Mouse (Mus musculus): ENCODE results near the gene Gbp3. TPM values are rescaled to one million over a fixed set of nuclear protein-coding genes. Genes with fewer than 3 reads are reported as not detected.
"Not testable (repeated sequence)": the region's sequence is repeated elsewhere in the genome, so short reads cannot be mapped to it uniquely, and the experiment has no call there.

Gbp3 gene
- total RNA-seq (2021) = 1 to 10 TPM; 6.6 to 8.6 TPM
- long read RNA-seq, experiment 1, transcript Gbp3-202 (11 exons, 2,682 nt) = major isoform, 5 of 9 reads
- long read RNA-seq, experiment 1, partial matches to known transcripts = 1 of 9 reads
- long read RNA-seq, experiment 1, other reads (novel, unspliced or antisense) = 3 of 9 reads
- long read RNA-seq, experiment 2, partial matches to known transcripts = 1 of 4 reads
- long read RNA-seq, experiment 2, other reads (novel, unspliced or antisense) = 1 of 4 reads

DNA sequence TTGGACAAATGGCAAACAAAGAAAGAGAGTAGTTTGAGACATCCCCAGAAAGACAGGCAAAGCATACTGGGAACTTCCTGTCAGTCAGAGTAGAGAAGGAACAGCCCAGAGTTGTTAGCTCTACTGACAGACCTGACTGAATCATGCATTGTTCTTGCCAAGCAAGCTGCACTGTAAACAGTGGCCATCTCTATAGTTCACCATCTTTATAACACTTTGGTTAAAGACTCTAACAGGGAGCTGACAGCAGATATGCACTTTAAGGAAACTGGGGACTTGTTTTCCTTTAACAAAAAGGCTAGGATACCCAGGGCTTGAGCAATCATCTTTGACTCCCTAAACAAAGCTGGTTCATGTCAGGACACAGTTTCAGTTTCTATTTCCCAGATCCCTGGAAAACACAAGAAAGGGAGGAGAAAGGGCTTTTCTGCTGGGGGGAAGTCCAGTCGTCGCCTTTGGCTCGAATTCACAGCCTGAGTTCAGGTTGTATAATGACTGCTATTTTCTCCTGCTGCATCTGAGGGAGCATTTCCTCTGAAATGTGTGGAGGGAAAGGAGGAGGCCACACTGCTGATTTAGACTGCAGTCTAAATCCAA is at the start of gene Gbp3:
TSS of gene Gbp3 (plus strand) at position 395 of the 597 bp plus-strand sequence.
- no peak for DNase-seq

DNA sequence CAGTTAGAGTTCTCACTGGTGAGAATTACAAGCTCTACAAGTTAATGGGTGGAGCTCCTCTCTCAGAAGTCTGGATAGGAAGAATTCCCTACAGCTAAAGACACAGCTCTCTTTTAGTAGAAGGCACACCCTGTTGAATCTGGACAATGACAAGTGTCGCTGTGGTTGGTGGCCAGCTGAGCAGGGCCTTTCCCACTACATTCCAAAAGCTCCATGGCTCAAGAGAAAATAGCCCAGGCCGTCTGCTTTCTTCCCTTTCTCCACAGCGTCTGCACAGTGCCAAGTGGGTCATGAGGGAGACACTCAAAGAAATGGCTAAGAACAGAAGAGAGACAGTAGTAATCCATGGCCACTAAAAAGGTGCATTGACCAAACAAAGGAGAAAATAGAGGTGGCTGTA is 31.7 kb upstream of the Gbp3 start:
- DNase-seq = no peak

DNA sequence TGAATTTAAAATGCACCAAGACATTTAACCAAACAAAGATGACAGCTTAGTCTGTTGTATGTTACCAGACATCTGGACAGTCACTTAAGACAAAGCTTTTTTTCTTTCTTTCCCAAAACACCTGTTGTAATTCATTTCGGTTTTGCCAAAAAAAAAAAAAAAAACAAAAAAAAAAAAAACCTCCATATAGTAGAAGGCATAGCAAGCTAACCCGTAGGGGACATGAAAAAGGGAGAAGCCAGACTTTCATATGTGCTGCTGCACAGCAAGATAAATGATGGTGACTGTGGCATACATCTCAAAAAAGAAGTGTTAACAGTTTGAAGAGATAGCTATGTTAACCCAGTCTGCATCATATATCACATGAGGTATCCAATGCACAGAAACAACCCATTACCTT is 30.2 kb upstream of the Gbp3 start:
- no peak for DNase-seq

DNA sequence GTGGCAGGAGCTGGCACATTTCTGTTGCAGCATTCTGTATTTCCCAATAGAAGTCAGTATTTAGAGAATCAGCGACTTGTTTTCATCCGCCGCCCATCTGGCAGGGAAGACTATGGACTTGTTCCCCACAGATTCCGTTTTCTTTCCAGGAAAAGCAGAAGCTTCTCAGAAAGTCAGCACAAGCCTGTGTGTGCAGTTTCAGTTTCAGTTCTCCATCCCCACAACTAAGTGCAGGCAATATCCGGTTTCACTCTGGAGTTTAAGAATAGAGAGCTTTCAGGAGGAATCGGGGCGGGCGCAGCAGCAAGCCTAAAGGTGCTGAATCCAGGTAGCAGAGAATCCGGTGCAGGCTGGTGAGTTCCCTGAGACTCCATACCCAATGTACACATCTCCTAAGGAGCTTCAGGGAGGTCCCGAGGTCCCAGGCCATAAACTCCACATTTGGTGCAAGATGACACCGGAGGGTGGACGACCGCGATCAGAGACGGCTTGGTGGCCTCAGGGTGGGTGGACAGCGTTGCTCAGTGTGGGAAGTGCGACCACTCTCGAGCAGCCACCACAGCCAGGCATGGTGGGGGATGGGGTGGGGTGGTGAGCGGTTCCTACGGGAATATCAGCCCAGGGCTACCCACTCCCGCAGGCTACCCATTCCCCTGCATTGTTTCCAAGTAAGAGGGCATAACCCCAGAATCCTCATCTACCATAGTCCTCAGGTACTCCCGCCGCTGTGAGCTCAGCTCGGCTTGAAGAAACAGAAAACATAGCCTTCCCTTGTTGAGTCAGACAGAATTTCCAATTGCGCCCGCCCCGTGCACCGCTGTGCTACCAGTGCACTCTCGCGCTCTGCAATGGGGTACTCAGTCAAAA is 29.5 kb upstream of the Gbp3 start, which contains the start of gene Gbp7:
TSS of gene Gbp7 (plus strand) at position 256 of the 867 bp plus-strand sequence.
- peak; percentile 22 for DNase-seq

DNA sequence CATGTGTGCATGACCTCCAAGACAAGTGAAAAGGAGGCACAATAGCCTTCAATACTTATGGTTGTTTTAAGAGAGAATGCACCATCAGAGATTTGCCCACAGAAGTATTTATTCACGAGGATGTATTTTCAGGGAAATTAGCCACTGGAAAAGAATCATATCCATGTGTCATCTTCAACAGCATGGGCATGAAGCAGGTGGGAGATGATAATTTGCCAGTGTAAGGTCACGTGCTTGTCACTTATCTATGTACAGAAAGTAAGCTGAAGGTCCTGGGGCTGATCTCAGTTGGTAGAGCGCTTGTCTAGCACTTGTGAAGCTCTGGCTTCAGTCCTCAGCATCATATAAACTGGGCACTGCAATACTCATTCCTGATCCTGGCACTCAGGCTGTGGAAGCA is 28.2 kb upstream of the Gbp3 start:
- no peak for DNase-seq

DNA sequence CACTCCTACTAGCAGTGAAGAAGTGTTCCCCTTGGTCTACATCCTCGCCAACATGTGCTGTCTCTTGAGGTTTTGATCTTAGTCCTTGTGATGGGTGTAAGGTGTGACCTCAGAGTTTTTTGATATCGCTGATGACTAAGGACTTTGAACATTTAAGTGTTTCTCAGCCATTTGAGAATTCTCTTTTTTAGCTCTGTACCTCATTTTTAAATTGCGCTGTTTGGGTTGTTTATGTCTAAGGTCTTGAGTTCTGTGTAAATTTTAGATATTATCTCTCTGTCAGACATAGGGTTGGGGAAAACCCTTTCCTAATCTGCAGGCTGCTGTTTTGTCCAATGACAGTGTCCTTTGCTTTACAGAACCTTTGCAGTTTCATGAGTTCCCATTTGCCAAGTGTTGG is 26.6 kb upstream of the Gbp3 start:
- DNase-seq = no peak

DNA sequence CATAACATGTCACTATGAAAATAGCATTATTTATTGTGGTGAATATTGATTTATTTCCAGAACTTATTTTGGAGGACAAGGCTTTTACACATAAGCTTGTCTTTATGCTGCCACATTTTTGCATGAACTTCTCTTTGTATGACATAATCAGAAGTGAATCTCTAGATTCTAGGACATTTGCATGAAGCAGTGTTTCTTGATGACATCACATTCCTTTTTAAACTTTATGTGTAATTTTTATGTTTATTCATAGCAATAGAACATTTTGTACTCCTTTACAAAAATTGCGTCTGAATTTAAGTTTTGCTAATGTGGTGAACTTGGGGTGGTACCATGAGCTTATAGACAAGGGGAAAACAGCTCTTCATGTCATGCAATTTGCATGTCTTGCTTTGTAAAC is 24.2 kb upstream of the Gbp3 start:
- no peak for DNase-seq

DNA sequence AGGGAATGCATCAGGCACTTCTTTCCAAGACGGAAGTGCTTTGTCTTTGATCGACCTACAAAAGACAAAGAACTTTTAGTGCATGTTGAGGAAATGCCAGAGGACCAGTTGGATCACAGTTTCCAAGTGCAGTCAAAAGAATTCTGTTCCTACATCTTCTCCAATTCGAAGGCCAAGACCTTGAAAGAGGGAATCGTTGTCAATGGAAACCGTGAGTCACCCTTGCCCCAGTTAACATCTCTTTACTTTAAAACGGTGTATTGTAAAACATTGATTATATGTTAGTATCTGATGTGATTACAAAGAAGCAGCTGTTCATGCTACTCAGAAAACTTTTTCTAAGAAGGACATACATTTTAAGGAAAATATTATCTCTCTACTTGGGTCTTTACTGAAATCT is 18.4 kb upstream of the Gbp3 start:
- DNase-seq = no peak

DNA sequence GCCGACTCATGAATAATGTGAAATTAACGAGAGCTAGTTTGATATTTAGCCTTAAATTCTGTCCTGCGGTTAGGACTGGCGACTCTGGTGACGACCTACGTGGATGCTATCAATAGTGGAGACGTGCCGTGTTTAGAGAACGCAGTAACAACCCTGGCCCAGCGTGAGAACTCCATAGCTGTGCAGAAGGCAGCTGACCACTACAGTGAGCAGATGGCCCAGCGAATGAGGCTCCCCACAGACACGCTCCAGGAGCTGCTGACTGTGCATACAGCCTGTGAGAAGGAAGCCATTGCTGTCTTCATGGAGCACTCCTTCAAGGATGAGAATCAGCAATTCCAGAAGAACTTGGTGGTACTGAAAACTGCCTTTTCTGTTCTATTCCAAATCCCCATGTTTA is 17.1 kb upstream of the Gbp3 start:
- not testable (repeated sequence) for DNase-seq

DNA sequence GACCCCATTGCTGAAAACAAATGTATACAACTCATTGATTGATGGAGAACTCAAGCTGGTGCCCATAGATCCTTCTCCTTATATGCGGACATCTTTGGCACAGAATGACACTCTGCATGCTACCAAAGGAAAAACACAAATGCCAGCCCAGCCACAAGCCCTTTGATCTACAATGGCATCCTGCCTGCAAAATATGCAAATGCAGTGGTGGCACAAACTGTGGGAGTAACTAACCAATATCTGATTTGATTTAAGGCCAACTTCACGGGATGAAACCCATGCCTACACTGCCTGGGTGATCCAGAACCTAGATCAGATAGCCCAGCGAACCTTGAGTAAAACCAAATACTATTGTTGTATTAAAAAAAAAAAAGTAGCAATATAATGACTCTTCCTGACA is 13.1 kb upstream of the Gbp3 start:
- DNase-seq = no peak

DNA sequence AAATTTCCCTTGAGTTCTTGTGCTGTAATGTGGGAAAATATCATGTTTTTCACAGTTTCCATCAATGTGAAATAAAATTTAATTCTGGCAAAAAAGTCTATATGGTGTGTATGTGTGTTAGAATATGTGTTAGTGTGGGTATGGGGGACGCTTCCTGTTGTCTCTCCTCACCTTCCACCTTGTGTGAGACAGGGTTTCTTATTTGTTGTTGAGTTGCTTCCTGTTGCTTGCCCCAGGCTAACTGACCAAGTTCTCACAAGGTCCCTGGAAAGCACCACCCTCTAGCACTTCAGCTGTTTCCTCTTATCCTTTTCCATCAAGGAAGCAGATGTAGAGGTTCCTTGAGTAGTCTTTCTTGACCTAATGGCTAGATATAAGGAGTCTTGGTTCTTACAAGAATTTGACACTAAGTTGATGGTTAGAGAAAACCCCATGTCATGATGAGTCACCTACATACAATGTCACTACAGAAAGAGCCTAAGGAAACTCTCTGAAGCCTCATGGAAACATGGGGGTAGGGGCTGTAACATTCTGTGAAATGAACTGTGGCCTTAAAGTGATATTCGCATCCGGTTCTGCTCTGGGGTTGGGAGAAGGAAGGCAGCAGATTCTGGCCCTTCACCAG is 9.7 kb upstream of the Gbp3 start:
- DNase-seq = no peak

DNA sequence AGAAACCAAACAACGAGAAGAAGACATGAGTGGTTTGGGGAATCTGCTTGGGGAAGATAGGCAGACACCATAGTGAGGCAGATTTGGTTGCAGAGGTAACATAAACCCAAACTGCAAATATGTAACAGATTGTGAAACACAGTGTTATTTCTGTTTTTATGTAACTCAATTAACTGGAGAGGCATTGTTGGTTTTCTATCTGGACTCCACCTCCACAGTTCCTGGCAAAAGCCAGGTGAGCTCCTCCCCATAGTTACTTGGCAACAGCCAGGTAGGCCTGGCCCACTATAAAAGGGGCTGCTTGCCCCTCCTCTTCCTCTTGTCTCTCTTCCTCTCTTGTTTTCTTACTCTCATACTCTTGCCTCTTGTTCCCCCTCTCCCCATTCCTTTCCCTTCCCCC is 5.2 kb upstream of the Gbp3 start:
- DNase-seq = no peak

DNA sequence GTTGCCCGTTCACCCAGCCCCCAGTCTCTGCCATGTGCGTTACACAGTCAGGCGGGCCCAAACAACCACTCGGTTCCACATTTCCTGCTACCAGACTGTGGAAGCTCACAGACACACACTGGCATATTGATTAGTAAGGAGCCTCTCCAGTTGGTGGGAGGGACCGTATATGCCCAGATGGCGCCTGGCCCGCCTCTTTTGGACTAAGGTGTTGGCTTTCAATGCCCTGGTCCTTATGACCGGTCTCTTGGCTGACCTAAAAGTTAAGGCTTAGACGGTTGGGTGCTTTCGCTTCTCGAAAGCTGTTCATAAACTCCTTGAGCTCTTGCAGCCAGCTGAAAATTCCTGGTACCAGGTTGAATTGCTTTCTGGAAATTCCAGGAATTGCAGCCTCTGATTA is 4.2 kb upstream of the Gbp3 start:
- no peak for DNase-seq

DNA sequence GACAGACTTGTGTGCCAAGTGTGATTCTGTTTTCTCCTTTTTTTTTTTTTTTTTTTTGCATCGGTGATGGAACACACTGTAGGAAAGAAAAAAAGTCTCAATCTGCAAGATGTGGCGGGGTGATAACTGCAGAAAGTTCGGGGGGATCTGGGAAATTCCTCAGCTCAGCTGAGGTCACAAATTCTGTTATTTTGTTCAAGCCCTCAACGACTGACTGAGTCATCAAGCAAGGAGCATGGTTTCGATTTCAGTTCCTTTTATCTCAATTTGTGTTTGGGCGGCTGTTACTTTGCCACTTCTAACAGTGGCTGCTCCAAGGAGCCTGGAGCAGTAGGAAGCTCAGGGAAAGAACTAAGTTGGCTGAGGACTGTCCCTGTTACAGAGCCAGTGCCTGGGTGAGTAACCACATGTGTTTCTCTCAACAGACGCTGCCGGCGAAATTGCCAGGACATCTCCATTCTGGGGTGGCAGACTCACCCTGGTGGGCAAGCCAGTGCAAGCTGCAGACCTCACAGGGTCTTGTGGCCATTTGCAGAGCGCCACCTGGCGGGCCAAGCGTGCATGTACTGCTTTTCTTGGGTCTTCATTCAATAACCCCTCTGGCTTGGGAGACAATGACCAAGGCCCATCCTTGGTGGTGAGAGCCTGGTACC is 596 bp downstream of the Gbp3 start:
- peak; percentile 85 for DNase-seq

DNA sequence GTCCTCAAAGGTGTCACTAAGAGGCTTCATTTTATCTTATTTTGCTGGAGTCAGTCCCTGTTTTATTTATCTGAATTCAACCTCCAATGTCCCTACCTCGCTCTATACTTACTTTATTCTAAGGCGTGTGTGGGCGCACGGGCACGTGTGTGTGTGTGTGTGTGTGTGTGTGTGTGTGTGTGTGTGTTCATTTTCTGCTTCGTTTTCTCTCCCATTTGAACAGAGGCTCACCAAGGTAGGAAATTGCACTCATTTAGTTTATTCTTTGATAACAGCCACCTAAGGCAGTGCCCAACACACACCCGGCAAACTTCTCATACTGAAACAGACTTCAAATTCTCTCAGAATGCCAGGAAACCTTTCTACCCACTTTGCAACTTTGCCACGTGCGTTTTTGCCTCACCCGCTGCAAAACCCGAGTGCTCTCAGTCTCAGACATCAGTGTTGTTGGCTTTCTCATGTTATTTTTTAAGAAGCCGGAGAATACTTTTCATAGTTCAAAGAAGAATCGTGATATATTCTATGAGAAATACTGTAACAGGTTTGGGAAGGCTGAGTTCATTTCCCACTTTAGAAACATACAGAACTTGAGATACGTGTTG is 1.3 kb downstream of the Gbp3 start:
- no peak for DNase-seq

DNA sequence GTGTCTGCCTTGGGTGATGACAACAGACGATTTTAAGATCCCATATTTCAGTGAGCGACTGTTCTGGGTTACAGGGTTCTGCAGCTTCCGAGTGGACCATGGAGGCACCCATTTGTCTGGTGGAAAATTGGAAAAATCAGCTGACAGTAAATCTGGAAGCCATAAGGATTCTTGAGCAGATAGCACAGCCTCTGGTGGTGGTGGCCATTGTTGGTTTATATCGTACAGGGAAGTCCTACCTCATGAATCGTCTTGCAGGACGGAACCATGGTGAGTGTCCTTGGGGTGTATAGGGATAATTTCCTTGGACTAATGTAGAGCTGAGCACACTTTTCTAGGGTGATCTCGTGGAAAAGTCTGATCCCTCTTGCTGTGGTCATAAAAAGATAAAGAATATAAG is 1.8 kb downstream of the Gbp3 start:
- DNase-seq = no peak

DNA sequence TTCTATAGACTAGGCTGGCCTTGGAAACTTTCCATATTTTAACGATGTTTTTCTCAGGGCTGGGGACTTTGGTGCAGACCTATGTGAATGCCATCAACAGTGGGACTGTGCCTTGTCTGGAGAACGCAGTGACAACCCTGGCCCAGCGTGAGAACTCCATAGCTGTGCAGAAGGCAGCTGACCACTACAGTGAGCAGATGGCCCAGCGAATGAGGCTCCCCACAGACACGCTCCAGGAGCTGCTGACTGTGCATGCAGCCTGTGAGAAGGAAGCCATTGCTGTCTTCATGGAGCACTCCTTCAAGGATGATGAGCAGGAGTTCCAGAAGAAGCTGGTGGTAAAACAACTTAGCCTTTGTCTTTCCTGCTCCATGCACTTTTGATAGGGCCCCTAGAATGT is 7.7 kb downstream of the Gbp3 start:
- not testable (repeated sequence) for DNase-seq

DNA sequence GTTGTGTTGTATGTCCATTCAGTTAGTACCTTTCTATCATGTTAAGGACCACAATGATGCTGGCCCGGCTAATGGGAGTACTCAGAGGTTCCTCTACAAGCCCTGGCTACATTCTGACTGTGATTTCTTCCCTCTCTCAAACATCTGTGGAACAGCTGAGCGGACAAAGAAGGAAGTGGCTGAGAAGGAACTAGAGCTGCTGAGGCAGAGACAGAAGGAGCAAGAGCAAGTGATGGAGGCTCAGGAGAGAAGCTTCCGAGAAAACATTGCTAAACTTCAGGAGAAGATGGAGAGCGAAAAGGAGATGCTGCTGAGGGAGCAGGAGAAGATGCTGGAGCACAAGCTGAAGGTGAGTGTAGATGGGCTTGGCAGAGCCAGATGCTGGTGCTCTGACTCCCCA is 10.9 kb downstream of the Gbp3 start:
- DNase-seq = no peak

DNA sequence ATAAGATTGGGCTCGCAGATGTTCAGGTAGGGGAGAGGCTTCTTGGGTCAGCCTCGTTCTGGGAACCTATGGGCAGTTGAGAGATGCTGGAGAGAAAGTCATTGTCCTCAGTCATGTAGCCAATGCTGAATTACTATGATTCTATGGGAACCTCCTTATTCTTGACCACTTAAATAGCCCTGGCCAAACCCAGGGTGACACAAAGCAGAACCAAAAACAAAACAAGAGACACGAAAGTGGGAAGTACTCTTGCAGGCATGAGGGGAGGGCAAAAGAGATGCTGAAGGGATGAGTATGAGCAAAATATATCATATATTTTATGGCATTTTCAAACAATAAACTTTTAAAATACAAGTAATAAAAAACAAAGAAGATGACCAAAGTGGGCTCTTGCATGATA is 17.3 kb downstream of the Gbp3 start:
- no peak for DNase-seq

DNA sequence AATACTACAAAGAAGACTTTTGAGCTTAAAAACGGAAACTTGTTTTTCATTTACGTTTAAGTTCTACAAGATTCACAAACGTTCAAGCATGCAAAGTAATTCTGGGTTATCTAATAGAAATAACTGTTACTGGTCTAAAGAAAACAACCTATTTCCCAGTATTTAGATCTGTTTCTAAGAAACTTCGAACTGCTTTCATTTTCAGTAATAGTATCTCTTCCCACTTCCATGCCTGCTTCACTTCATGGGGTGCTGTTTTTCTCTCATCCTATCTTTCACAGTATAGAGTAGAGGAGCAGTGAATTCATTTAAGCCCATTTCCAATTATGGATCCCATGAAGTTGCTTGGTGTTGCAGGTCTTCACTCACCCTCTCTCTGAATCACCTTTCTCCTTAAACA is 18.5 kb downstream of the Gbp3 start:
- DNase-seq = no peak

DNA sequence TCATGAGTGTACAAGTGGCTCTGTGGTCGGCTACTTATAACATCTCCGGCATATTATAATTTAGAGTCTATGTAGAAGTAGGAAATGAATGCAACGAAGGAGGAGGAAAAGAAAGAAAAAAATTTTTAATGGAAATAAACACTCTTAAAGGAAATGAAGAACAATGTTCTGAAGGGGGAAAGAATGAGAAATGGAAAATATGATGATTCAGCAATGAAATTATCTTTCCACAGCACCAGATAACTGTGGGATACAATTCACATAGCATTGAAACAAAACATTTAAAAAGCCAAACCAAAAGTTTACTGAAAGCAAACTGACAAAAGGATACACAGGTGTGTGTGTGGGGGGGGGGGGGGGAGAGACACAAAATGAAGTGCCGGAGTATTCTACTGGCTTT is 23.2 kb downstream of the Gbp3 start:
- no peak for DNase-seq

DNA sequence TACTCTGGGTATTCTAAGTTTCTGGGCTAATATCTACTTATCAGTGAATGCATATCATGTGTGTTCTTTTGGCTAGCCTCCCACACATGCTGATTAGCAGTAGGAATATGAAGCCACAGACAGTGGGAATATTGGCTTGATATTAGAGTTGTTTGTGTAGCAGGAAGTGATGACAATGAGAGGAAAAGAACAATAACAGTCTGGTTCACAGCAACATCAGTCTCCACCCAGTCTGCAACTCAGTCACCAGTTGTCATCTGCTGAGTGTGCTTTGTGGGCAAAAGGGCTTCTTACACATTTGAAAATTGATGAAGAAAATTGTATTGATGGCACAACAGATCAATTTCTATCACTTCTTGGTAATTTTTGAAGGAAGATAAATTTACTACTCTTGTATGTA is 27.6 kb downstream of the Gbp3 start:
- DNase-seq = no peak

Measured in gastrocnemius, postnatal 10 days (tissue).